Mouse (Mus musculus) ES-E14 (cell line): ENCODE results near the gene Itsn2. TPM values are rescaled to one million over a fixed set of nuclear protein-coding genes. Genes with fewer than 3 reads are reported as not detected.

ENCODE experiments used
- DNase-seq: peaks from one replicate; pipeline ENCODE4 v3.0.0-alpha.2; 2013; ENCODE audit warnings: low read depth, low spot score
- H3K27ac ChIP-seq: 2 replicates; pipeline ENCODE4 v1.5.1; 2012; ENCODE audit warnings: low read depth, mild to moderate bottlenecking, low read length, moderate library complexity, mixed read lengths; ENCODE audit not compliant: poor library complexity, insufficient read depth, severe bottlenecking
- H3K36me3 ChIP-seq: 2 replicates; pipeline ENCODE4 v1.6.1; 2012; ENCODE audit warnings: mild to moderate bottlenecking, low read length, moderate library complexity, mixed read lengths; ENCODE audit not compliant: control insufficient read depth, poor library complexity, insufficient read depth, severe bottlenecking
- H3K4me1 ChIP-seq, 2 experiments: fragments of 150-350 bp in 1 of 2; sonication (generic) in 1 of 2; 2 replicates each; pipeline ENCODE4 v1.6.1; 2012; ENCODE audit warnings: low read length in 2 of 2, mild to moderate bottlenecking in 1 of 2, mixed read lengths in 1 of 2; ENCODE audit not compliant: control insufficient read depth in 2 of 2, insufficient read depth in 2 of 2, poor library complexity in 1 of 2
- H3K4me3 ChIP-seq, 2 experiments: fragments of 150-350 bp in 1 of 2; sonication (generic) in 1 of 2; 2 replicates each; pipeline ENCODE4 v1.5.1; 2012; ENCODE audit warnings: low read length in 2 of 2, low read depth in 1 of 2, mild to moderate bottlenecking in 1 of 2, mixed read lengths in 1 of 2; ENCODE audit not compliant: insufficient read depth in 1 of 2, poor library complexity in 1 of 2, severe bottlenecking in 1 of 2
- H3K9ac ChIP-seq: 2 replicates; pipeline ENCODE4 v1.6.1; 2012; ENCODE audit warnings: low read depth, mild to moderate bottlenecking, low read length, mixed read lengths; ENCODE audit not compliant: poor library complexity, insufficient read depth, severe bottlenecking
- H3K9me3 ChIP-seq: fragments of 150-350 bp; sonication (generic); 2 replicates; pipeline ENCODE4 v1.6.1; 2012; ENCODE audit warnings: low read depth, mild to moderate bottlenecking, low read length; ENCODE audit not compliant: control insufficient read depth, insufficient read depth
- CHD2 ChIP-seq: IDR thresholded peaks from 2 replicates; pipeline ENCODE4 v1.6.1; 2014; ENCODE audit warnings: mild to moderate bottlenecking, low read depth, low read length, inconsistent platforms
- HCFC1 ChIP-seq: IDR thresholded peaks from 2 replicates; pipeline ENCODE4 v1.6.1; 2012; ENCODE audit warnings: low read length, inconsistent platforms, borderline replicate concordance; ENCODE audit not compliant: insufficient read depth
- MAFK ChIP-seq: IDR thresholded peaks from 2 replicates; pipeline ENCODE4 v1.6.1; 2014; ENCODE audit warnings: mild to moderate bottlenecking, low read depth, low read length, inconsistent platforms; ENCODE audit not compliant: insufficient read depth
- ZC3H11A ChIP-seq: IDR thresholded peaks from 2 replicates; pipeline ENCODE4 v1.6.1; 2012; ENCODE audit warnings: low read depth, mild to moderate bottlenecking, inconsistent platforms, low read length, borderline replicate concordance
- ZNF384 ChIP-seq: IDR thresholded peaks from 2 replicates; pipeline ENCODE4 v1.6.1; 2012; ENCODE audit warnings: low read depth, low read length, inconsistent platforms
- in situ Hi-C, 2 experiments: fragments of 600-800 bp; cut with MboI; formaldehyde crosslinking; loops; one replicate each; pipeline ENCODE4 v1.15.1; 2025; ENCODE audit warnings: low sequenced_read_pairs in 2 of 2, inconsistent platforms in 1 of 2; ENCODE audit not compliant: unreplicated experiment in 2 of 2
- total RNA-seq: library from RNA; depleted of rRNA; stranded (reverse); fragments of 300-350 nt; gene quantifications from 2 replicates; pipeline ENCODE4 v1.2.3, GENCODE M21; 2012

Itsn2 gene
- total RNA-seq, 1 experiment: 35.4 TPM

DNA sequence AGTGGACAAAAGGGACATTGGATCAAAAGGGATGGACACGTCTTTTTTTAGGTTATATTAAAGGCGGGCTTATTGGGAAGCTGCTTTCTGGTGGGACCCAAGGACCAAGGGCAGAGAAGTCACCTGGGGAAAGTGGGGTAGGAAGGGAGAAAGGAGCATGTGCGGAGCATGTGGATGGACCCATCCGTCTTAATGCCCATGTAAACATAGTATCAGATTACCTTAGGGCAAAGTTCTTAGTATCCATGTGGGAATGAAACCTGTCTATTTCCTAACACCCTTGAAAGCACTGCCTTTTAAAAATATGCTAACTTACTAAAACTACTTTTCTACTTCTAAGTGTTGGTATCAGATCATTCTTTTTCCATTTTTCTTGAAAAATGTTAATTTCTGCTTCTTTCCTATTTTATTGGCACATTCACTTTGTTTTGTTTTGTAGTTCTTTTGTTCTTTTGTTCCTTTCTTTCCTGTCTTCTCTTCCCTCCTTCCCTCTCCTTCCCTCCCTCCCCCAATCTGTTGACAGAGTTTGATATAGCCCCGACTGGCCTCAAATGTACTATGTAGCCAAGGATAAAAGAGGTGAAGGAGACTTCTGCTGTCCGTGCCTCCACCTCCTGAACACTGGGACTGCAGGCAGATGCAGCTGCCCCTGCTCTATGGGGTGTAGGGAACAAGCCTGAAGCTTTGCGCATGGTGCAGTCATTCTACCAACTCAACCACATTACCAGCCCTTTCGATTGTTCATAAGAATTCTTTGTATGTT lies 6.4 kb downstream of the Itsn2 start:
- Histone ChIP-seq H3K4me3 (no peak overlapping the region), H3K27ac (no peak overlapping the region), H3K9me3 (no peaks in the 10 kb centered on the region), H3K36me3 (no peaks in the 10 kb centered on the region), H3K9ac (no peak overlapping the region), H3K4me1 (peaks cover 0 to 4% of the 10 kb centered on the region in 2 experiments; a peak in 1 of 4 replicates)
- no peak for DNase-seq
- TF ChIP-seq CHD2 (no peak), ZNF384 (no peak), MAFK (no peak), HCFC1 (no peak), ZC3H11A (no peak)
- in situ Hi-C loops: no loop called here

GRCm38 (mm10) chr12:4599713-4600112 lies 7.3 kb downstream of the Itsn2 start:
- Histone ChIP-seq H3K9me3 (no peaks in the 10 kb centered on the region), H3K9ac (no peak overlapping the region), H3K27ac (no peak overlapping the region), H3K4me1 (peaks cover 0 to 4% of the 10 kb centered on the region in 2 experiments; a peak in 1 of 4 replicates), H3K4me3 (no peak overlapping the region), H3K36me3 (no peaks in the 10 kb centered on the region)
- in situ Hi-C loops: no loop called here
- TF ChIP-seq MAFK (no peak), HCFC1 (no peak), ZC3H11A (no peak), CHD2 (no peak), ZNF384 (no peak)
- no peak for DNase-seq

DNA sequence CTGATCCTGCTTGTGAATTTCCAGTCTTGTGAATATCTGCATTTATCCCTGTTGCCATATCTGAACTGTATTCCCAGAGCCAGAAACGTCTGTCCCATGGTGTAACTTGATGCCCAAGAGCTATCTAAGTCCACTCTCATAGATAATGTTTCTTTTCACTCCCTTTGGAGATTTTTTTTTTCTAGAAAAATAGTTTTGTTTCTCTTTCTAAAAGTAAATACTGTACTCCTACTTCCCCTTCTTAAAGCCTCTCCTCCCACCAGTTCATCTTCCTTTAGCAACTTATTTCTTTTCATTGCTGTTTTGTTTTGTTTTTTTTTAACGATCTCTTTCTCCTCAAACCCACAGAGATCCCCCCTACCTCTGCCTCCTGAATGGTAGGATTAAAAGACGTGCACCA lies 14.2 kb downstream of the Itsn2 start:
- no peaks in the 10 kb centered on the region for H3K9me3 ChIP-seq
- H3K4me1 ChIP-seq: no peaks in the 10 kb centered on the region
- no peak overlapping the region for H3K27ac ChIP-seq
- TF ChIP-seq ZC3H11A (no peak), ZNF384 (no peak), HCFC1 (no peak), CHD2 (no peak), MAFK (no peak)
- no peak overlapping the region for H3K4me3 ChIP-seq
- no peak overlapping the region for H3K9ac ChIP-seq
- no peak for DNase-seq
- in situ Hi-C loops: no loop called here
- H3K36me3 ChIP-seq: no peaks in the 10 kb centered on the region

- Histone ChIP-seq H3K4me1 (no peaks in the 10 kb centered on the region), H3K4me3 (no peak overlapping the region), H3K9me3 (no peaks in the 10 kb centered on the region), H3K36me3 (no peaks in the 10 kb centered on the region; the same call in 1 of the 2 replicates), H3K9ac (no peak overlapping the region), H3K27ac (no peak overlapping the region)
- DNase-seq: no peak
- in situ Hi-C loops: no loop called here
- TF ChIP-seq HCFC1: no peak
- TF ChIP-seq CHD2: no peak
- TF ChIP-seq ZC3H11A: no peak
- no peak for TF ChIP-seq MAFK
- TF ChIP-seq ZNF384: no peak
These were observed 22.3 kb downstream of the Itsn2 start for GRCm38 (mm10) chr12:4614722-4615121.
